In the genomic region with DNA sequence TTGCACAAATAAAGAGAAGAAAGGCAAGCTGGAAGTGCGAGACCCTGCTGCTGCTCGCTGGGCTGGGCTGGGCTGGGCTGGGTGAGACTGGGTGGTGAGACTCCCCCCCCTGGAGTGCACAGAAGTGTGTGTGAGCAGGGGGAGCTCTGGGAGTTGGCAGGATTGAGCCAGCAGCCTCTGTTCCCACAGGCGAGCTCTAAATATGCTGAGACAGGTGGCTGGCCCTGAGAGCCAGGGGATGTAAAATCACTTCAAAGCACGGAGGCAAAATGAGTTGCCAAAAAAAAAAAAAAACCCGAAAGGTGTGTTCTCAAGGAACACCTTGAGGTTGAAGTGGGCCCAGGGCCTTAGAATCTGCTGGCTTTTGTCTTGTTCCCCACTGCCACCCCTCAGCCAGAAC, we compare ENCODE assay signal across 9 mouse cellular contexts. TPM values are rescaled to one million over a fixed set of nuclear protein-coding genes. Genes with fewer than 3 reads are reported as not detected.
A peak's percentile ranks its signal among the peaks of the same experiment; 100 is the strongest.
DNase-seq lines count a peak whose midpoint lies in the region; ATAC-seq and TF ChIP-seq lines count a peak whose summit lies in the region.
"Had no signal": no experiment of that assay in that cellular context is flagged by ENCODE, and none has a peak within 500 bp of the region (broad histone marks: within the 10 kb centered on the region; RNA-seq: fewer than 3 reads in every experiment).

No protein-coding gene starts in this region.

- H3K27ac ChIP-seq in hindbrain, postnatal 0 days, result peak overlapping the region; percentile 48; the same call in 1 of the 2 replicates
- no peak overlapping the region for H3K27ac ChIP-seq in hindbrain, embryonic 10.5 days
- peak overlapping the region; percentile 85 for H3K27ac ChIP-seq in layer of hippocampus, adult 2 months
- H3K27ac ChIP-seq: intestine, embryonic 15.5 days; liver, embryonic 13.5 days had no signal

- peaks cover 12% of the 10 kb centered on the region for H3K4me1 ChIP-seq in hindbrain, postnatal 0 days (ENCODE audit: insufficient read depth, low read length)
- peaks cover 23% of the 10 kb centered on the region for H3K4me1 ChIP-seq in hindbrain, embryonic 10.5 days (replicated peaks)
- H3K4me1 ChIP-seq: intestine, embryonic 15.5 days had no signal

- peaks cover 26% of the 10 kb centered on the region; the same call in 1 of the 2 replicates for H3K36me3 ChIP-seq in hindbrain, postnatal 0 days (ENCODE audit: insufficient read depth, low read length)
- H3K36me3 ChIP-seq in hindbrain, embryonic 10.5 days, result peaks cover 65% of the 10 kb centered on the region

- no peak overlapping the region for H3K4me2 ChIP-seq in hindbrain, postnatal 0 days (ENCODE audit: low read depth, low read length)
- H3K4me2 ChIP-seq: intestine, embryonic 15.5 days; liver, embryonic 13.5 days had no signal

- H3K9ac ChIP-seq in hindbrain, postnatal 0 days (replicated peaks; ENCODE audit: low read length), result no peak overlapping the region
- H3K9ac ChIP-seq: intestine, embryonic 15.5 days; liver, embryonic 13.5 days had no signal

- no peak overlapping the region for H3K4me3 ChIP-seq in hindbrain, postnatal 0 days (ENCODE audit: low read length)
- H3K4me3 ChIP-seq in hindbrain, embryonic 10.5 days, result no peak overlapping the region
- no peak overlapping the region for H3K4me3 ChIP-seq in layer of hippocampus, adult 2 months
- H3K4me3 ChIP-seq: intestine, embryonic 15.5 days; liver, embryonic 13.5 days had no signal

- no peak for ATAC-seq in hindbrain, postnatal 0 days
- ATAC-seq in erythroblast, adult 5-6 weeks (replicated peaks; ENCODE audit: low FRiP score, poor library complexity, severe bottlenecking), result no peak
- ATAC-seq: intestine, embryonic 15.5 days had no signal

- TF ChIP-seq CTCF in hindbrain, postnatal 0 days (IDR thresholded peaks at IDR 0.05; ENCODE audit: low read depth), result no peak
- no peak for TF ChIP-seq CTCF in layer of hippocampus, adult 2 months (conservative IDR thresholded peaks at IDR 0.05)

- DNase-seq in hindbrain, postnatal 0 days (ENCODE audit: low spot score), result peak; percentile 36
- no peak for DNase-seq in hindbrain, embryonic 10.5 days (ENCODE audit: low spot score)
- peak; percentile 66 for DNase-seq in cerebellum, adult 11 months
- peak; percentile 64 for DNase-seq in cerebellum, adult 8-10 months
- DNase-seq in layer of hippocampus, adult 2 months (ENCODE audit: low spot score in 2 of 2), result peak; percentile 53 to 62
- no peak for DNase-seq in T-cell, adult 2 months (ENCODE audit: low spot score)
- DNase-seq: liver, embryonic 13.5 days had no signal

- H3K9me3 ChIP-seq in hindbrain, postnatal 0 days (ENCODE audit: low read length), result no peaks in the 10 kb centered on the region
- H3K9me3 ChIP-seq in hindbrain, embryonic 10.5 days, result no peaks in the 10 kb centered on the region
- H3K9me3 ChIP-seq: intestine, embryonic 15.5 days; liver, embryonic 13.5 days had no signal

- WGBS in hindbrain, postnatal 0 days, result 45% methylated on average over 5 of the region's 5 CpGs
- 82% methylated on average over 5 of the region's 5 CpGs for WGBS in hindbrain, embryonic 10.5 days

- no peaks in the 10 kb centered on the region for H3K27me3 ChIP-seq in hindbrain, postnatal 0 days (ENCODE audit: insufficient read depth, low read length)
- H3K27me3 ChIP-seq in hindbrain, embryonic 10.5 days (ENCODE audit: insufficient read depth, poor library complexity, severe bottlenecking), result no peaks in the 10 kb centered on the region
- H3K27me3 ChIP-seq: intestine, embryonic 15.5 days; liver, embryonic 13.5 days had no signal

RNA-seq across cellular contexts. Expression of a gene that starts 7.3 kb away (rescaled TPM):
- 107 and 109 TPM in 2 replicates for total RNA-seq in hindbrain, postnatal 0 days (2014; rRNA removed)
- polyA plus RNA-seq in hindbrain, postnatal 0 days (2015; fragmentation: Nextera tagmentation; extraction: Ambion mirVana), result 158 and 159 TPM in 2 replicates
- 119 TPM in 2 replicates for polyA plus RNA-seq in hindbrain, embryonic 10.5 days (2016; fragmentation: Nextera tagmentation; extraction: Ambion mirVana)
- total RNA-seq in layer of hippocampus, adult 2 months (2021), result 10 to 100 TPM; 64.4 to 69.2 TPM
- total RNA-seq in erythroblast, adult 5-6 weeks (2015; ENCODE audit: low replicate concordance), result 20.8 and 23.0 TPM in 2 replicates
- 31.4 and 40.6 TPM in 2 replicates for total RNA-seq in erythroblast, adult 5-6 weeks (2017; ENCODE audit: low replicate concordance)

RNA-seq across cellular contexts. Expression of a gene that starts 22.1 kb away (rescaled TPM):
- total RNA-seq in hindbrain, postnatal 0 days (2014; rRNA removed), result 49.8 and 51.1 TPM in 2 replicates
- 210 and 212 TPM in 2 replicates for polyA plus RNA-seq in hindbrain, postnatal 0 days (2015; fragmentation: Nextera tagmentation; extraction: Ambion mirVana)
- 143 and 167 TPM in 2 replicates for polyA plus RNA-seq in hindbrain, embryonic 10.5 days (2016; fragmentation: Nextera tagmentation; extraction: Ambion mirVana)
- total RNA-seq in layer of hippocampus, adult 2 months (2021), result 100 to 1,000 TPM; 170 to 176 TPM
- total RNA-seq in erythroblast, adult 5-6 weeks (2015; ENCODE audit: low replicate concordance), result 38.9 and 51.9 TPM in 2 replicates
- 43.5 and 60.1 TPM in 2 replicates for total RNA-seq in erythroblast, adult 5-6 weeks (2017; ENCODE audit: low replicate concordance)

RNA-seq across cellular contexts. Expression of a gene that starts 54.9 kb away (rescaled TPM):
- total RNA-seq in hindbrain, postnatal 0 days (2014; rRNA removed), result 5.6 and 10.7 TPM in 2 replicates
- polyA plus RNA-seq in hindbrain, postnatal 0 days (2015; fragmentation: Nextera tagmentation; extraction: Ambion mirVana), result 1.9 and 2.8 TPM in 2 replicates
- polyA plus RNA-seq in hindbrain, embryonic 10.5 days (2016; fragmentation: Nextera tagmentation; extraction: Ambion mirVana), result 10.8 and 11.0 TPM in 2 replicates
- total RNA-seq in layer of hippocampus, adult 2 months (2021), result 1 to 10 TPM; 4.1 to 6.0 TPM
- total RNA-seq in erythroblast, adult 5-6 weeks (2015; ENCODE audit: low replicate concordance), result 321 and 423 TPM in 2 replicates
- total RNA-seq in erythroblast, adult 5-6 weeks (2017; ENCODE audit: low replicate concordance), result 386 and 450 TPM in 2 replicates

Comparison
In these comparisons a context has a peak if more than half of its experiments do, and no peak if none do; other contexts are left out.
1. DNase-seq: peak in hindbrain, postnatal 0 days (single experiment), cerebellum, adult 11 months (single experiment), cerebellum, adult 8-10 months (single experiment) and layer of hippocampus, adult 2 months (2 of 2); none in hindbrain, embryonic 10.5 days (single experiment) and T-cell, adult 2 months (single experiment).
2. RNA of a gene that starts 54.9 kb away (total RNA-seq): 321 to 450 TPM in erythroblast, adult 5-6 weeks; 5.6 to 10.7 TPM in hindbrain, postnatal 0 days and 4.1 to 6.0 TPM in layer of hippocampus, adult 2 months; every median in the first group is over 10 times any median in the second.